Mouse (Mus musculus) spleen, postnatal 14 days (tissue): ENCODE measurements at regions not wholly inside any gene's neighbourhood (a gene's known extent, or its start where the extent isn't known, plus 50 kb on each side); places are given as distances from the start of the nearest gene placed in this dataset.
"Not testable (repeated sequence)": the region's sequence is repeated elsewhere in the genome, so short reads cannot be mapped to it uniquely, and the experiment has no call there.

Experiments used
- DNase-seq, 2 experiments: peaks; one replicate each; pipeline ENCODE4 v3.0.0; 2021 to 2022; ENCODE audit warnings: low spot score in 2 of 2

- no peak for DNase-seq
Measured at GRCm38 (mm10) chr1:81637357-81637756, 560.6 kb downstream of the Nyap2 start.

- DNase-seq: no peak
Measured at GRCm38 (mm10) chr1:81652990-81653717, 576.4 kb downstream of the Nyap2 start.

GRCm38 (mm10) chr1:81661245-81661644, 571.7 kb upstream of the Gm9747 start:
- DNase-seq: no peak

GRCm38 (mm10) chr1:81671142-81671541, 561.8 kb upstream of the Gm9747 start:
- no peak for DNase-seq

- DNase-seq: no peak
Measured at GRCm38 (mm10) chr1:81671725-81672124, 561.2 kb upstream of the Gm9747 start.

- DNase-seq: no peak
Measured at GRCm38 (mm10) chr1:81675576-81676342, 557.2 kb upstream of the Gm9747 start.

- no peak for DNase-seq
Measured at GRCm38 (mm10) chr1:81677768-81678400, 555.0 kb upstream of the Gm9747 start.

GRCm38 (mm10) chr1:81696129-81696528, 536.8 kb upstream of the Gm9747 start:
- DNase-seq: no peak

- DNase-seq: no peak
Measured at GRCm38 (mm10) chr1:81709169-81709568, 523.7 kb upstream of the Gm9747 start.

GRCm38 (mm10) chr1:81717091-81717490, 515.8 kb upstream of the Gm9747 start:
- DNase-seq: no peak

GRCm38 (mm10) chr1:81718233-81718632, 514.7 kb upstream of the Gm9747 start:
- DNase-seq: no peak

- DNase-seq: no peak
Measured at GRCm38 (mm10) chr1:81724859-81725258, 508.1 kb upstream of the Gm9747 start.

- DNase-seq: no peak
Measured at GRCm38 (mm10) chr1:81726268-81727132, 506.4 kb upstream of the Gm9747 start.

GRCm38 (mm10) chr1:81737111-81737833, 495.6 kb upstream of the Gm9747 start:
- DNase-seq: no peak

- DNase-seq: no peak
Measured at GRCm38 (mm10) chr1:81738384-81738783, 494.5 kb upstream of the Gm9747 start.

GRCm38 (mm10) chr1:81739392-81739791, 493.5 kb upstream of the Gm9747 start:
- DNase-seq: no peak

GRCm38 (mm10) chr1:81739981-81740380, 492.9 kb upstream of the Gm9747 start:
- DNase-seq: no peak

- DNase-seq: not testable (repeated sequence)
Measured at GRCm38 (mm10) chr1:81741882-81742281, 491.0 kb upstream of the Gm9747 start.

- no peak for DNase-seq
Measured at GRCm38 (mm10) chr1:81744524-81744923, 488.4 kb upstream of the Gm9747 start.

- no peak for DNase-seq
Measured at GRCm38 (mm10) chr1:81745024-81745960, 487.6 kb upstream of the Gm9747 start.
